Mouse (Mus musculus) liver, embryonic 15.5 days (tissue): ENCODE measurements around the gene Gpc5. TPM values are rescaled to one million over a fixed set of nuclear protein-coding genes. Genes with fewer than 3 reads are reported as not detected.

Source experiments
- ATAC-seq: fragments of 200-750 bp; cut with Nextera tagmentation; 2 replicates; pipeline ENCODE4 v1.8.0; 2017; ENCODE audit warnings: moderate number of reproducible peaks, mild to moderate bottlenecking, moderate library complexity; ENCODE audit not compliant: insufficient read depth
- H3K27ac ChIP-seq: fragments of 300-500 bp; sonication (generic); replicated peaks from 2 replicates; pipeline ENCODE4 v1.5.1; 2015; ENCODE audit warnings: mild to moderate bottlenecking, inconsistent platforms
- H3K27me3 ChIP-seq: fragments of 300-500 bp; sonication (generic); 2 replicates; pipeline ENCODE4 v1.6.1; 2015; ENCODE audit warnings: mild to moderate bottlenecking, inconsistent platforms
- H3K36me3 ChIP-seq: fragments of 300-500 bp; sonication (generic); replicated peaks from 2 replicates; pipeline ENCODE4 v1.6.1; 2015; ENCODE audit warnings: moderate library complexity, mild to moderate bottlenecking, inconsistent platforms
- H3K4me1 ChIP-seq: fragments of 300-500 bp; sonication (generic); replicated peaks from 2 replicates; pipeline ENCODE4 v1.6.1; 2015; ENCODE audit warnings: inconsistent platforms
- H3K4me2 ChIP-seq: fragments of 300-500 bp; sonication (generic); 2 replicates; pipeline ENCODE4 v1.6.1; 2015; ENCODE audit warnings: moderate library complexity, mild to moderate bottlenecking, inconsistent platforms
- H3K4me3 ChIP-seq: fragments of 300-500 bp; sonication (generic); replicated peaks from 2 replicates; pipeline ENCODE4 v1.5.1; 2015; ENCODE audit warnings: mild to moderate bottlenecking, inconsistent platforms
- H3K9ac ChIP-seq: fragments of 300-500 bp; sonication (generic); 2 replicates; pipeline ENCODE4 v1.6.1; 2015; ENCODE audit warnings: moderate library complexity, mild to moderate bottlenecking, inconsistent platforms
- H3K9me3 ChIP-seq: fragments of 300-500 bp; sonication (generic); replicated peaks from 2 replicates; pipeline ENCODE4 v1.6.1; 2016; ENCODE audit warnings: inconsistent platforms
- WGBS: fragments of 180-500 bp; shearing (Covaris S2); methylation state at CpG from one replicate; pipeline ENCODE4 v1.1.7; 2015; ENCODE audit warnings: mixed read lengths; ENCODE audit not compliant: insufficient replicate concordance; 5-methylcytosine and 5-hydroxymethylcytosine counted together
- polyA plus RNA-seq: library from polyadenylated mRNA; unstranded; fragments of >200 nt; fragmentation: Nextera tagmentation; extraction: Ambion mirVana; gene quantifications from 2 replicates; pipeline ENCODE4 v1.2.1, GENCODE M21; 2015

Gpc5 gene
- polyA plus RNA-seq, 1 experiment from 2014 or later: not detected

DNA sequence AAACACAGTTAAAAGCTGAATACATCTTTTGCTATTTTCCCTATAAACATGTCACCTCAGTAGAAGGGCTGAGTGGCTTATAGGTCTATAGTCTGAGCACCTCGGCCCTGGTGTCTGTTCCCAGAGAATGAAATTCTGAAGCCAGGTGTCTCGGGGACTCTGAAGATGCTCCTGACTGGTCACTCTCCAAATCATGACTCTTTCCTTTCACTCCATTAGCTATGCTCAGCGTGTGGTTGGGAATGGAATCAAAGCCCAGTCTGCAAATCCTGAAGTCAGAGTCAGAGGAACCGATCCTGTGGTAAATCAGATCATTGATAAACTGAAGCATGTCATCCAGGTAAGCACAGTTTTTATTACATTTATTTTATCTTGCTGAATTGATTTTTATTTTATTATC is 460.0 kb downstream of the Gpc5 start:
- Histone ChIP-seq H3K4me1 (no peaks in the 10 kb centered on the region), H3K9me3 (no peaks in the 10 kb centered on the region), H3K4me3 (no peak overlapping the region), H3K27ac (no peak overlapping the region), H3K36me3 (no peaks in the 10 kb centered on the region), H3K27me3 (no peaks in the 10 kb centered on the region), H3K9ac (no peak overlapping the region), H3K4me2 (no peak overlapping the region)
- WGBS: 61% methylated on average over 4 of the region's 4 CpGs
- ATAC-seq: no peak

DNA sequence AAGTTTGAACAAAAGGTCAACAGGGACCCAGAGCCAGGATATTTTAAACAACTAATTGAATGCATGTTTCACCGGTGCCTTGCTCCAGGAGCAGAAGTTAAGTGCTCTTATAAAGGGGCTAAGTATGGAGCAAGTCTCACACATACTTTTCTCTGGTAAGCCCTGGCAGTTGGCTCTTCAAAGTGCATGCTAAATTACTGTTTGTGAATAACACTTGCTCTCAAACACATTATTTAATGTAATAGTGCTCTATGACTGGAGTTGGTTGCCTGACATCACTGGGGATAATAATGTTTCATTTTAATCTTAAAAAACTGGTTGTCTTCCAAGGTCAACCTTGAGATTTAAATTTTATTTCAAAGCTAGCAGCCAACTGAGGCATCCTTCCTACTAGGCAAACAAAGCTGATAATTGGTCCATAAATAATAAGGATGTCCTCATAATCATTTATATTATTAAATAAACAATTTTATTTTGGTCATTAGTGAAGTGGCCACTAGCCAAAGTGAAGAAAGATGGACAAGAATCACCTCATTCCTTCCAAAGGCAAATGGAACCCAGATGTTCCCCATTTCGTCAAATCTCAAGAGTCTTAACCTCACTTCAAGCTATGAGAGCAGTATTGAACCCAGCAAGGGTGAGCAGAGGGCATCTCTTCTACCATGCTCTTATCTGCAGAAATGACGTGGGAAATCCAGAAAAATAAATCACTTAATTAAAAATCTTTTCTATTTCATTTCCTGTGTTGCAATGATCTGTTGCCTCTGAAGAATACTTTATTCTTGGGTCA is 488.6 kb downstream of the Gpc5 start:
- Histone ChIP-seq H3K4me1 (no peaks in the 10 kb centered on the region), H3K27ac (no peak overlapping the region), H3K27me3 (no peaks in the 10 kb centered on the region), H3K36me3 (no peaks in the 10 kb centered on the region), H3K9me3 (no peaks in the 10 kb centered on the region), H3K4me3 (no peak overlapping the region), H3K4me2 (no peak overlapping the region), H3K9ac (no peak overlapping the region)
- WGBS: 51% methylated on average over 3 of the region's 3 CpGs
- no peak for ATAC-seq

DNA sequence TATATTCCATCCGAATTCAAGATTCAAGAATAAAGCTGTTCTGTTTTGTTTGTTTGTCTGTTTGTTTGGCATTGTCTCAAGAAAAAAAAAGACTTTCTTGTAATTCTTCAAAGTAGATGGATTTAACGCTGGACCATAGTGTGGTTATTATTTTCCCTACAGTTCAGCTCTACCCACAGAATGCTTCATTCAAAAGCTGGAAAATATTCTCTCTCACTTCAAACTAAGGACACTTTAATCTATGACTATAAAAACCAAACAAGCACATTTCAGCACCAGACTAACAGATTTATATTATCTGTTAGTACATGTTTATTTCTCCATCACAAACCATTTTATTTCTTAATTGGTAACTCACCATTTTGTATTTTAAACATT is 489.2 kb downstream of the Gpc5 start:
- H3K27ac ChIP-seq: no peak overlapping the region
- H3K9ac ChIP-seq: no peak overlapping the region
- no peaks in the 10 kb centered on the region for H3K4me1 ChIP-seq
- WGBS: 72% methylated on average over 2 of the region's 2 CpGs
- H3K9me3 ChIP-seq: no peaks in the 10 kb centered on the region
- no peak for ATAC-seq
- no peak overlapping the region for H3K4me3 ChIP-seq
- H3K27me3 ChIP-seq: no peaks in the 10 kb centered on the region
- no peaks in the 10 kb centered on the region for H3K36me3 ChIP-seq
- H3K4me2 ChIP-seq: no peak overlapping the region

DNA sequence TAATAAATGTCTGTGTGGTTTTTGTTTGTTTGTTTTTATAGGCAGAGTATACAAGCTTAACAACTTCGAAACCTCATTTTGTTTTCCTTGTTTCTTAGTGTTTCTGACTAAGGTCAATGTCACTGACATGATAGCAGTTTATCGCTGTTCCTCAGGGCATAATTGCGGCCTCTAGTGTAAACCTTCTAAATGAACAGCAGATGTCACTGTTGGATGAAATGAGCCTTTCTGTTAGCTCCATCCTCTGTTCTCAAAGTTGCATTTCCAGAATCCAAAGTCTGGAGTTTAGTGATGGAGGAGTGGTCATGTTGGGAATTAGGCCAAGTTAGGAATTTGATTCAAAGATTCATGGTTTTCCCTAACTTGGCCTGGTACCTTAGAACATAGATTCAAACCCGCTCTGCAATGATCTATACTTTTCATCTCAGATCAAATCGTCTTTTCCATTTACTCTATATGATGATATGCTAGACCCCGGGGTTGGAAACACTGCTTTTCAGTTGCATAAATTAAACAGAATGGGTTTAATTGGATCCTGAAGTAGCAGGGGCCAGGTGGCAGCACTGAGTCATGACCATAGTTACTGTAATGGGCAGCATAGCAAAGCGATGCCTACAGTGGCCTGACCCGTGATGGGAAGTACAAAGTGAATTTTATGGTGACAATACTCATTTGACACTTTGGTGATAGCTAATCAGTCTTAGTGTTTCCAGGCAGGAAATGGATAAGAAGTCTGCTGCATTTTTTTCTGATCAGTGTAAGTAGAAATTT is 508.4 kb downstream of the Gpc5 start:
- no peaks in the 10 kb centered on the region for H3K27me3 ChIP-seq
- H3K4me3 ChIP-seq: no peak overlapping the region
- no peaks in the 10 kb centered on the region for H3K9me3 ChIP-seq
- no peak for ATAC-seq
- WGBS: 51% methylated on average over 8 of the region's 8 CpGs
- H3K9ac ChIP-seq: no peak overlapping the region
- H3K27ac ChIP-seq: no peak overlapping the region
- no peaks in the 10 kb centered on the region for H3K36me3 ChIP-seq
- H3K4me1 ChIP-seq: no peaks in the 10 kb centered on the region
- no peak overlapping the region for H3K4me2 ChIP-seq

DNA sequence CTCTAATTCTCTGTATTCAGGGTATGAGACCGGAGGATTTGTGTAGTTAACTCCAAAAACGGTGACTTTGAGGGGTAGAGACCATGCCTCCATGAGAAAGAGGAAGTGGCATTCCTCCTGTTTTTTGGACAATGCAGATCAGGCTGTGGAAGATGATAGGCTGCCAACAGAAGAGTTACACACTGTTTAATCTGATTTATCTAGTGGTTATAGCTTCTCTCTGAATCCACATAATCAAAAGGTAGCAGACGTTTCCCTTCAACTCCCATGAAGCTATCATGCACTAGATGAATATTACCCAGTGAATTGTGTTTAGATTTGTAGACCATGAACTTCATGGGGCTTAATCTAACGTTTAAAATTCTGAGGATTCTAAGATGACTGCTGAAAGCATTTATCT is 522.1 kb downstream of the Gpc5 start:
- H3K4me1 ChIP-seq: no peaks in the 10 kb centered on the region
- no peak overlapping the region for H3K27ac ChIP-seq
- H3K9ac ChIP-seq: no peak overlapping the region
- H3K36me3 ChIP-seq: no peaks in the 10 kb centered on the region
- no peaks in the 10 kb centered on the region for H3K9me3 ChIP-seq
- no peak overlapping the region for H3K4me2 ChIP-seq
- H3K4me3 ChIP-seq: no peak overlapping the region
- H3K27me3 ChIP-seq: no peaks in the 10 kb centered on the region
- ATAC-seq: no peak
- 35% methylated on average over 4 of the region's 4 CpGs for WGBS

DNA sequence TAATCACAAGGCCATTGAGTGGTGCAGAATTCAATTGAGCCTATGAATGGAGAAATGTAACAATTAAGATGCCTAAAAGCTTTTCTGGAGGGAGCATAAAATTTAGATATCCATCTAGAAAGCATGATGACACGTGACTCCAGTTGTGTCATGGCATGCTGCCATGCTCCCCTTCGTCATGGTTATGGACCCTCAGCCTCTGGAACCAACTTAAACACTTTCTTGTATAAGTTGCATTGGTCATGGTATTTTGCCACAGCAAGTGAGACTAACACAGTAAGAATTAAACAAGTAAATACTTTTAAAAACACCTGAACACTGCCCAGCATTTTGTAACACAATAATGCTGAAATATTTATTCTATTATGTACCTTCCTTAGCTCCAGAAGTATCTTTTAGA is 524.3 kb downstream of the Gpc5 start:
- 25% methylated on average over 2 of the region's 2 CpGs for WGBS
- no peaks in the 10 kb centered on the region for H3K9me3 ChIP-seq
- H3K4me3 ChIP-seq: no peak overlapping the region
- H3K4me2 ChIP-seq: no peak overlapping the region
- H3K27me3 ChIP-seq: no peaks in the 10 kb centered on the region
- no peak overlapping the region for H3K27ac ChIP-seq
- no peak overlapping the region for H3K9ac ChIP-seq
- H3K4me1 ChIP-seq: no peaks in the 10 kb centered on the region
- no peaks in the 10 kb centered on the region for H3K36me3 ChIP-seq
- ATAC-seq: no peak

DNA sequence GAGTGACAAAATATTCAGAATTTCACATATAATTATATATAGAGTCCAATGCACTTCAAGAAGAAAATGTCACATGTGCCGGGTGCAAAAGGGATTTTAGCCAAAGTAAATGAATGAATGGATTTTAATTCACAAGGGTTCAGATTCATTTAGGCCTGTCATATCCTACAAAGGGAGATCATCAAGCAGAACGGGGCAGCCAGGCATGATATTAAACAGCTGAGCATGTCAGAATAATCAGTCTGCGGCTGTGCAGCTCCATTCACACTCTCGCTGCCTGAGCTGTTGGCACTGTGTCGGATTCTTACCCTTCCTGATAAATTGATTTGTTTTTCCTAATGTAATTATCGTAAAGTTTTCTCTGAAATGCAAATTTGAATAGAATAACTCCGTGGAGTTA is 524.8 kb downstream of the Gpc5 start:
- Histone ChIP-seq H3K9ac (no peak overlapping the region), H3K9me3 (no peaks in the 10 kb centered on the region), H3K36me3 (no peaks in the 10 kb centered on the region), H3K4me3 (no peak overlapping the region), H3K27me3 (no peaks in the 10 kb centered on the region), H3K4me1 (no peaks in the 10 kb centered on the region), H3K4me2 (no peak overlapping the region), H3K27ac (no peak overlapping the region)
- WGBS: 56% methylated on average over 7 of the region's 7 CpGs
- no peak for ATAC-seq

DNA sequence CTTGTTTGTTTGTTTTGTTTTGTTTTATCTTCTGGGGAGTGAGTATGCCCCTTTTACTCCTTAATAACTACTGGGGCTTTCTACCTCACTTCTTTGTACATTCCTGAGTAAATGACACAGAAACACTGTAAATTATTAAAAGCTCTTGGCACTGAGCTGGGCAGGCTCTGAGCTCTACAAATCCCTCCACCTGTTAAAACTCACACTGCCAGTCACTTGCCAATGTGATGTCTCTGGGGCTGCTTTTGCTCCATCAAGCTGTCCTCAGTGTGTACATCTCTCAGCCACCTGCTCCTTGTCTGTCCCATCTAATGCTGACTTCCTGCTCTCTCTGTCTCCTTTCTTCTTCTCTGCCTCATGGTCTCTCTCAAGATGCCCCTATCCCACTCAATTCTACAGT is 528.5 kb downstream of the Gpc5 start:
- Histone ChIP-seq H3K36me3 (no peaks in the 10 kb centered on the region), H3K9ac (no peak overlapping the region), H3K27ac (no peak overlapping the region), H3K27me3 (no peaks in the 10 kb centered on the region), H3K9me3 (no peaks in the 10 kb centered on the region), H3K4me2 (no peak overlapping the region), H3K4me3 (no peak overlapping the region), H3K4me1 (no peaks in the 10 kb centered on the region)
- no peak for ATAC-seq

DNA sequence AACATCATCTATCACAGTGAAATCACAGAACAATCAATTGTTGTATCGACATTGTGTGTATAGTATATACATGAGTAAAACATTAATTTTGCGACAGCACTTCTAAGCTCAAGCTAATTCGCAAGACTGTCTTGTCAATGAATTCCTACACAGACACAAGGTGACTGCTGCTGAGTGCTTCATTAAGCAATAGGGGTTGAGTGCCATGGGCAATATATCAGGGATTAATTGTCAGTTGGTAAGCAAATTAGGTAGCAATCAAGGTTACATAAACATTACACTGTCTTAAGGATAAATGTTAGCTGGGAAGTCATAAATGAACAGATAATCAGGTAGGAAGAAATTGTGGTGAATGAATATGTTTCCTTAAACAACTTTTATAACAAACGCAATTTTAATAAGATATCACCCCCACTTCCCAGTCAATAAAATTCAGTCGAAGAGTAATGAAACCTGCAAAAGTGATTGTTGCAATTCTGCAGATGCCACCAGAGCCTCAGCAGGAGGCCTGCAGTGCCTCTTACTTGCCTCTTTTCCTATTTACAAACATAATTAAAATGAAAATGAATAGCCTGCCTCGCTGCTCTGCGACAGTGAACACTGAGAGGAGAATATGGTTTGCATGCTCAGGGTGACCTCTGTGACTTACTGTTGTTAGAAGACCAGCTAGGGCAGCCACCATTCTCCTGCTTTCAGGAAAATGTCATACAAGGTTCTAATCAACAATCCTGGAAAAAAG is 539.3 kb downstream of the Gpc5 start:
- Histone ChIP-seq H3K36me3 (no peaks in the 10 kb centered on the region), H3K9ac (no peak overlapping the region), H3K27ac (no peak overlapping the region), H3K4me2 (no peak overlapping the region), H3K4me3 (no peak overlapping the region), H3K9me3 (no peaks in the 10 kb centered on the region), H3K27me3 (no peaks in the 10 kb centered on the region), H3K4me1 (no peaks in the 10 kb centered on the region)
- WGBS: 62% methylated on average over 7 of the region's 7 CpGs
- ATAC-seq: no peak

DNA sequence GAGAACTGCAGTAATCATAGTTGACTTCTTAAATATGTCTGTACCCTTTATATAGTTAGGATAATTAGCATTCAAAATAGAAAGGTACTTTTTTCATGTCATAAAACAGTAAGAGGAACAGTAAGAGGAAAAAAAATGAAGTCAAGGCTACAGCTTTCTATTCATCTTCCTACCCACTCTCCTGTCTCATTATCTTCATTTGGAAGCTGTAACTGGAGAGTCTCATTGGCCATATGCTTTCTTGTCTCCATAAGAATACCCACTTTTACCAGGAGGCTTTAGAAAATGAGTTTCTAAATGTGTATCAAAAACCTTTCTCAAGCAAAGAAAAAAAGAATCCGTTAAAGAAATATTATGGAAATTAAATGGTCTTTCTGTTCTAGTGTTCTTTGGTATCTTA is 541.3 kb downstream of the Gpc5 start:
- Histone ChIP-seq H3K36me3 (no peaks in the 10 kb centered on the region), H3K4me3 (no peak overlapping the region), H3K27ac (no peak overlapping the region), H3K9me3 (no peaks in the 10 kb centered on the region), H3K4me1 (no peaks in the 10 kb centered on the region), H3K27me3 (no peaks in the 10 kb centered on the region), H3K4me2 (no peak overlapping the region), H3K9ac (no peak overlapping the region)
- WGBS: 51% methylated on average over 1 of the region's 1 CpGs
- no peak for ATAC-seq

DNA sequence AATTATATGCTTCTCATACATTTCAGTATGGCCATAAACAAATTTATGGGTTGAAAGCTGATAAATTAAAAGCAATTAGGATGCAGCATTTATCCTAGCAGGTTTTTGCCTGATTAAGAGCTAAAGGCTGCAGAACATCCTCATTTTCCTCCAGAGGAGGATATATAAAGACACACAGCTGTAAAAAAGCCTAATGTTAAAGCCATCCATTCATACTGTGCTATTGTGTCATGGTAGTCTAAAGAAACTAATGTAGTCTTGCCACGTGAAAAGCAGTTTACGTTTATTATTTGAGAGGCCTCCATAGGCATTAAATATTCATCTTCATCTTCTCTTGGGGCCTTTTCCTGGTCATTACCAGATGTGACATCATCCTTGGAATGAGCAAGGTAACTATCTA is 587.9 kb downstream of the Gpc5 start:
- Histone ChIP-seq H3K4me1 (no peaks in the 10 kb centered on the region), H3K9me3 (no peaks in the 10 kb centered on the region), H3K27me3 (no peaks in the 10 kb centered on the region), H3K36me3 (no peaks in the 10 kb centered on the region), H3K4me2 (no peak overlapping the region), H3K27ac (no peak overlapping the region), H3K4me3 (no peak overlapping the region), H3K9ac (no peak overlapping the region)
- 56% methylated on average over 2 of the region's 2 CpGs for WGBS
- no peak for ATAC-seq
